Mouse (Mus musculus): ENCODE measurements around the gene Tmem79.

GRCm38 (mm10) chr3:88328956-88329355, 7.0 kb downstream of the Tmem79 start:
- TF ChIP-seq CTCF (IDR thresholded peaks at IDR 0.05; ENCODE audit: insufficient read depth, low read depth, low read length) (no peak), POLR2A (IDR thresholded peaks at IDR 0.05; ENCODE audit: insufficient read depth, low read depth, low read length) (no peak)

Measured in olfactory bulb, adult 2 months (tissue).